Mouse (Mus musculus) testis, adult 2 months (tissue): ENCODE results near the gene Ube2g1.
"Not testable (repeated sequence)": the region's sequence is repeated elsewhere in the genome, so short reads cannot be mapped to it uniquely, and the experiment has no call there.

Experiments
- CTCF ChIP-seq: fragments of 200-500 bp; IDR thresholded peaks from 2 replicates; pipeline ENCODE4 v1.5.1; 2012; ENCODE audit warnings: low read depth, mild to moderate bottlenecking, inconsistent platforms, low read length, moderate library complexity; ENCODE audit not compliant: control insufficient read depth, insufficient read depth, insufficient replicate concordance
- POLR2A ChIP-seq: fragments of 200-500 bp; IDR thresholded peaks from 2 replicates; pipeline ENCODE4 v1.6.1; 2012; ENCODE audit warnings: low read depth, mild to moderate bottlenecking, inconsistent platforms, low read length, moderate library complexity; ENCODE audit not compliant: control insufficient read depth

DNA sequence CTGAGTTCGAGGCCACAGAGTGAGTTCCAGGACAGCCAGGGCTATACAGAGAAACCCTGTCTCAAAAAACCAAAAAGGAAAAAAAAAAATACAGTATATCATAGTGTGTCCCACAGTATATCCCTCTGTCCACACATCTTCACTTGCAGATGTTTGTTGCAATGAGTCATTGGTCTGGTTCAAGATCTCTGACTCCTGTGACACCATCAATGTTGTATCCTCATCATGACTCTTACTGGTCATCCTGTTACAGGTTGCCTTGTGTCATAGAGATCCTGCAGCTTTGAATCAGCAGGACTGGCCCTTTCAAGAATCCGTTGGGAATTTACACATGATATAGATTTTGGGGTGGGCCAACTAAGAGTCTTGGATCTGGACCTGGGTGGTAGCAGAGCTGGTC, 98.0 kb downstream of the Ube2g1 start:
- not testable (repeated sequence) for TF ChIP-seq CTCF, POLR2A
